Mouse (Mus musculus) left cerebral cortex, adult 11 months (tissue): ENCODE data around the gene Fam47e.
"Not testable (repeated sequence)": the region's sequence is repeated elsewhere in the genome, so short reads cannot be mapped to it uniquely, and the experiment has no call there.

Source experiments
- DNase-seq: peaks from one replicate; pipeline ENCODE4 v3.0.0; 2022; ENCODE audit warnings: low spot score

The Fam47e gene

GRCm38 (mm10) chr5:92554891-92555511 is at the start of gene Fam47e:
TSS of gene Fam47e (plus strand) at chr5:92555069.
- DNase-seq, result no peak

- peak; percentile 92 for DNase-seq
These were observed 49.4 kb upstream of the Fam47e start for GRCm38 (mm10) chr5:92505402-92505865.

GRCm38 (mm10) chr5:92506301-92506729 is 48.6 kb upstream of the Fam47e start:
- DNase-seq, result no peak

GRCm38 (mm10) chr5:92506733-92507132 is 48.1 kb upstream of the Fam47e start, which contains the start of gene Scarb2:
TSS of gene Scarb2 (minus strand) at chr5:92506833.
- DNase-seq, result no peak

GRCm38 (mm10) chr5:92508853-92509252 is 46.0 kb upstream of the Fam47e start:
- DNase-seq, result no peak

GRCm38 (mm10) chr5:92511256-92511655 is 43.6 kb upstream of the Fam47e start:
- no peak for DNase-seq

- no peak for DNase-seq
These were observed 42.8 kb upstream of the Fam47e start for GRCm38 (mm10) chr5:92512066-92512465.

- DNase-seq, result not testable (repeated sequence)
These were observed 33.7 kb upstream of the Fam47e start for GRCm38 (mm10) chr5:92521131-92521530.

- DNase-seq, result no peak
These were observed 30.0 kb upstream of the Fam47e start for GRCm38 (mm10) chr5:92524821-92525258.

- DNase-seq, result no peak
These were observed 15.2 kb upstream of the Fam47e start for GRCm38 (mm10) chr5:92539698-92540097.

GRCm38 (mm10) chr5:92552611-92553010 is 2.3 kb upstream of the Fam47e start:
- DNase-seq, result no peak

- no peak for DNase-seq
These were observed 930 bp upstream of the Fam47e start for GRCm38 (mm10) chr5:92553939-92554338.

- DNase-seq, result no peak
These were observed 426 bp upstream of the Fam47e start for GRCm38 (mm10) chr5:92554443-92554842.

GRCm38 (mm10) chr5:92555905-92556304 is 1.0 kb downstream of the Fam47e start:
- no peak for DNase-seq

GRCm38 (mm10) chr5:92557508-92557907 is 2.6 kb downstream of the Fam47e start:
- DNase-seq, result no peak

GRCm38 (mm10) chr5:92560201-92560600 is 5.3 kb downstream of the Fam47e start:
- DNase-seq, result no peak

- no peak for DNase-seq
These were observed 7.1 kb downstream of the Fam47e start for GRCm38 (mm10) chr5:92562002-92562401.

GRCm38 (mm10) chr5:92571232-92571631 is 16.4 kb downstream of the Fam47e start:
- no peak for DNase-seq

- DNase-seq, result no peak
These were observed 24.7 kb downstream of the Fam47e start for GRCm38 (mm10) chr5:92579559-92579958.

GRCm38 (mm10) chr5:92585932-92586331 is 31.1 kb downstream of the Fam47e start:
- DNase-seq, result no peak

- no peak for DNase-seq
These were observed 40.2 kb downstream of the Fam47e start for GRCm38 (mm10) chr5:92595026-92595425.

- no peak for DNase-seq
These were observed 42.0 kb downstream of the Fam47e start for GRCm38 (mm10) chr5:92596865-92597264.

GRCm38 (mm10) chr5:92599030-92599429 is 44.2 kb downstream of the Fam47e start:
- DNase-seq, result no peak
